Mouse (Mus musculus): ENCODE measurements at regions not wholly inside any gene's neighbourhood (a gene's known extent, or its start where the extent isn't known, plus 50 kb on each side); places are given as distances from the start of the nearest gene placed in this dataset.

DNA sequence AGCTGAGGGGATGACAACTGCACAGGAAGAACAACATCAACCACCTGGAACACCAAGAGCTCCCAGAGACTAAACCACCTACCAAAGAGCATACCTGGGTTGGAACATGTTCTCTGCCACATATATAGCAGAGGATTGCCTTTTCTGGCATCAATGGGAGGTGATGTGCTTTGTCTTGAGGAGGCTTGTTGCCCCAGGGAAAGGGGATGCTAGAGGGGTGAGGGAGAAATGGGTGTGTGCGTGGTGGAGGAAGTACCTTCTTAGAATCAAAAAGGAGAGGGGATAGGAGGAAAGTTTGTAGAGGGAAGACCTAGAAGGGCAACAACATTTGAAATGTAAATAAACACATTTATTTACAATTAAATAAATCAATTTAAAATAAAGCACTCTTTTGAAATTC, 358.5 kb upstream of the Pfkp start:
- no peak for TF ChIP-seq CTCF (IDR thresholded peaks at IDR 0.05; ENCODE audit: extremely low read depth, insufficient read depth, low read length)
- TF ChIP-seq POLR2A (IDR thresholded peaks at IDR 0.05; ENCODE audit: extremely low read depth, insufficient read depth, low read length), result no peak
